Comparison of ENCODE assay signal across 22 mouse cellular contexts in genomic region chr12:25114426-25114825, GRCm38 (mm10). TPM values are rescaled to one million over a fixed set of nuclear protein-coding genes. Genes with fewer than 3 reads are reported as not detected.
DNase-seq lines count a peak whose midpoint lies in the region; ATAC-seq and TF ChIP-seq lines count a peak whose summit lies in the region.
"Had no signal": no experiment of that assay in that cellular context is flagged by ENCODE, and none has a peak within 500 bp of the region (broad histone marks: within the 10 kb centered on the region; RNA-seq: fewer than 3 reads in every experiment).

No protein-coding gene starts in this region.

- DNase-seq in adrenal gland, adult (ENCODE audit: inconsistent age in 2 of 2, low spot score in 1 of 2): peak; percentile 66 to 79
- no peak for DNase-seq in adrenal gland, postnatal 4 days (ENCODE audit: low spot score in 2 of 2)
- DNase-seq in adrenal gland, postnatal 10 days: peak; percentile 33
- DNase-seq in adrenal gland, postnatal 25 days: no peak
- no peak for DNase-seq in hindbrain, embryonic 10.5 days (ENCODE audit: low spot score)
- no peak for DNase-seq in hindbrain, postnatal 0 days (ENCODE audit: low spot score)
- DNase-seq: B cell, adult 2 months; cerebellum, adult 11-12 months; cerebellum, adult 2 months; cerebellum, adult 9-10 months; cerebellum, postnatal 10 days; cerebellum, postnatal 25 days; forebrain, postnatal 0 days had no signal

- ATAC-seq in hindbrain, postnatal 0 days: no peak
- ATAC-seq: activated CD4-positive, CD25-positive, alpha-beta regulatory T cell, adult 4 months; CD4-positive, CD25-positive, alpha-beta regulatory T cell, adult 4 months; forebrain, embryonic 13.5 days; forebrain, embryonic 15.5 days; forebrain, postnatal 0 days; Patski had no signal

- no peak overlapping the region for H3K9ac ChIP-seq in hindbrain, postnatal 0 days (replicated peaks; ENCODE audit: low read length)
- H3K9ac ChIP-seq: embryonic facial prominence, embryonic 12.5 days; forebrain, embryonic 13.5 days; forebrain, embryonic 15.5 days; forebrain, postnatal 0 days had no signal

- no peak overlapping the region for H3K4me3 ChIP-seq in hindbrain, embryonic 10.5 days
- H3K4me3 ChIP-seq in hindbrain, postnatal 0 days (ENCODE audit: low read length): no peak overlapping the region
- H3K4me3 ChIP-seq: embryonic facial prominence, embryonic 10.5 days; embryonic facial prominence, embryonic 12.5 days; forebrain, embryonic 13.5 days; forebrain, embryonic 15.5 days had no signal

- no peak overlapping the region for H3K4me2 ChIP-seq in hindbrain, postnatal 0 days (ENCODE audit: low read depth, low read length)
- H3K4me2 ChIP-seq: embryonic facial prominence, embryonic 12.5 days; forebrain, embryonic 13.5 days; forebrain, embryonic 15.5 days had no signal

- peaks cover 12% of the 10 kb centered on the region for H3K4me1 ChIP-seq in hindbrain, embryonic 10.5 days (replicated peaks)
- no peaks in the 10 kb centered on the region for H3K4me1 ChIP-seq in hindbrain, postnatal 0 days (ENCODE audit: insufficient read depth, low read length)
- H3K4me1 ChIP-seq: embryonic facial prominence, embryonic 12.5 days had no signal

- 86% methylated on average over 1 of the region's 1 CpGs for WGBS in hindbrain, embryonic 10.5 days
- WGBS in hindbrain, postnatal 0 days: 84% methylated on average over 1 of the region's 1 CpGs

- peaks cover 18% of the 10 kb centered on the region for H3K27me3 ChIP-seq in hindbrain, embryonic 10.5 days (ENCODE audit: insufficient read depth, poor library complexity, severe bottlenecking)
- H3K27me3 ChIP-seq in hindbrain, postnatal 0 days (ENCODE audit: insufficient read depth, low read length): no peaks in the 10 kb centered on the region
- H3K27me3 ChIP-seq: CH12.LX; embryonic facial prominence, embryonic 12.5 days; forebrain, embryonic 15.5 days; Patski had no signal

- peak overlapping the region; percentile 23; the same call in 1 of the 2 replicates for H3K27ac ChIP-seq in hindbrain, embryonic 10.5 days
- H3K27ac ChIP-seq in hindbrain, postnatal 0 days: no peak overlapping the region
- H3K27ac ChIP-seq: embryonic facial prominence, embryonic 10.5 days; embryonic facial prominence, embryonic 12.5 days; forebrain, embryonic 13.5 days; forebrain, embryonic 15.5 days had no signal

- peaks cover 3% of the 10 kb centered on the region; the same call in 1 of the 2 replicates for H3K9me3 ChIP-seq in hindbrain, embryonic 10.5 days
- H3K9me3 ChIP-seq in hindbrain, postnatal 0 days (ENCODE audit: low read length): no peaks in the 10 kb centered on the region
- H3K9me3 ChIP-seq: embryonic facial prominence, embryonic 12.5 days; forebrain, embryonic 13.5 days; forebrain, embryonic 15.5 days had no signal

- no peaks in the 10 kb centered on the region for H3K36me3 ChIP-seq in hindbrain, embryonic 10.5 days
- no peaks in the 10 kb centered on the region for H3K36me3 ChIP-seq in hindbrain, postnatal 0 days (ENCODE audit: insufficient read depth, low read length)
- H3K36me3 ChIP-seq: embryonic facial prominence, embryonic 10.5 days; embryonic facial prominence, embryonic 12.5 days; forebrain, embryonic 15.5 days; G1E had no signal

- no peak for TF ChIP-seq CTCF in hindbrain, postnatal 0 days (IDR thresholded peaks at IDR 0.05; ENCODE audit: low read depth)

RNA-seq across cellular contexts. Expression of gene Id2, which starts 17.5 kb away (rescaled TPM):
- total RNA-seq in adrenal gland, postnatal 4 days (2021): 100 to 1,000 TPM; 463 to 511 TPM
- 100 to 1,000 TPM; 295 to 323 TPM for total RNA-seq in adrenal gland, postnatal 10 days (2021)
- total RNA-seq in adrenal gland, postnatal 25 days (2021): 520 and 569 TPM in 2 replicates
- 360 and 369 TPM in 2 replicates for polyA plus RNA-seq in hindbrain, embryonic 10.5 days (2016; fragmentation: Nextera tagmentation; extraction: Ambion mirVana)
- 202 and 242 TPM in 2 replicates for total RNA-seq in hindbrain, postnatal 0 days (2014; rRNA removed)
- polyA plus RNA-seq in hindbrain, postnatal 0 days (2015; fragmentation: Nextera tagmentation; extraction: Ambion mirVana): 518 and 585 TPM in 2 replicates
- polyA plus RNA-seq: G1E had no signal

Comparison
In these comparisons a context has a peak if more than half of its experiments do, and no peak if none do; other contexts are left out.
1. DNase-seq: peak in adrenal gland, adult (2 of 2) and adrenal gland, postnatal 10 days (single experiment); none in adrenal gland, postnatal 4 days (0 of 2), adrenal gland, postnatal 25 days (single experiment), hindbrain, embryonic 10.5 days (single experiment) and hindbrain, postnatal 0 days (single experiment).